16 mouse cellular contexts compared by ENCODE assay signal in the genomic region with DNA sequence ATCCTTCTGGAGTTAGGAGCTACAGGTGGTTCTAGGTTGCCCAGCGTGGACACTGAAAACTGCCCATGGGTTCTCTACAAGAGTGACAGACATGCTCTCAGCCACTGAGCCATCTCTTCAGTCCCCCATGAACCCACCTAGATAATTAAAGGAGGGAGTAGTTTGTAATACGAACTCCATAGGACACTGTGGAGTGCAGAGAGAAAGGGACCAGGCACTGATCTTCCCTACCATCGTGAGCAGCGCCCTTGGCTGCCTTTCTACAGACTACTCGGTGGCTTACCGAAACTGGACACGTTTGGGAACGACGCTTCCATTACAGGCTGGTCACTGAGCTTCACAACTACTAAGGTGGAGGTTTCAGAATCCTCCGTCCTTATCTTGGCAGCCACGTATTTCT.
"Had no signal": no experiment of that assay in that cellular context is flagged by ENCODE, and none has a peak within 500 bp of the region (broad histone marks: within the 10 kb centered on the region; RNA-seq: fewer than 3 reads in every experiment).

No protein-coding gene starts in this region.

- H3K4me1 ChIP-seq: neural tube, embryonic 13.5 days; neural tube, embryonic 15.5 days; stomach, embryonic 15.5 days had no signal

- H3K9ac ChIP-seq: neural tube, embryonic 13.5 days; neural tube, embryonic 15.5 days; stomach, embryonic 15.5 days had no signal

- DNase-seq: retina, postnatal 1 day; right cerebral cortex, adult 18-20 months; right cerebral cortex, postnatal 14 days; right cerebral cortex, postnatal 25 days; right cerebral cortex, postnatal 4 days; spleen, adult 18-20 months; thymus, adult 18-20 months; thymus, adult 2 months; thymus, postnatal 14 days; thymus, postnatal 25 days; thymus, postnatal 36 days; thymus, postnatal 4 days had no signal

- H3K9me3 ChIP-seq: neural tube, embryonic 13.5 days; neural tube, embryonic 15.5 days; stomach, embryonic 15.5 days had no signal

- H3K27ac ChIP-seq: neural tube, embryonic 13.5 days; neural tube, embryonic 15.5 days; stomach, embryonic 15.5 days; stomach, postnatal 0 days had no signal

- H3K27me3 ChIP-seq: neural tube, embryonic 13.5 days; neural tube, embryonic 15.5 days; stomach, embryonic 15.5 days had no signal

- H3K4me2 ChIP-seq: neural tube, embryonic 13.5 days; neural tube, embryonic 15.5 days; stomach, embryonic 15.5 days had no signal

- H3K4me3 ChIP-seq: neural tube, embryonic 13.5 days; neural tube, embryonic 15.5 days; stomach, embryonic 15.5 days had no signal
